Mouse (Mus musculus) liver, adult 2 months (tissue): ENCODE data around the gene Trio. TPM values are rescaled to one million over a fixed set of nuclear protein-coding genes. Genes with fewer than 3 reads are reported as not detected.

Experiments
- DNase-seq: peaks from one replicate; pipeline ENCODE4 v3.0.0-alpha.2; 2011; ENCODE audit warnings: low read depth, low spot score; ENCODE audit errors: extremely low read depth
- H3K27ac ChIP-seq: fragments of 200-500 bp; replicated peaks from 2 replicates; pipeline ENCODE4 v1.5.1; 2012; ENCODE audit warnings: low read depth, mild to moderate bottlenecking, control low read depth, inconsistent platforms, low read length; ENCODE audit not compliant: insufficient read depth
- H3K27me3 ChIP-seq: fragments of 200-500 bp; 2 replicates; pipeline ENCODE4 v1.6.1; 2012; ENCODE audit warnings: mild to moderate bottlenecking, moderate library complexity, low read length, inconsistent platforms; ENCODE audit not compliant: control insufficient read depth, insufficient read depth
- H3K36me3 ChIP-seq: fragments of 200-500 bp; 2 replicates; pipeline ENCODE4 v1.6.1; 2012; ENCODE audit warnings: low read length, inconsistent platforms; ENCODE audit not compliant: control insufficient read depth, insufficient read depth
- H3K4me1 ChIP-seq: fragments of 200-500 bp; 2 replicates; pipeline ENCODE4 v1.6.1; 2011; ENCODE audit warnings: low read length; ENCODE audit not compliant: control insufficient read depth, insufficient read depth
- H3K4me3 ChIP-seq: fragments of 200-500 bp; 2 replicates; pipeline ENCODE4 v1.5.1; 2011; ENCODE audit warnings: low read depth, mild to moderate bottlenecking, control low read depth, low read length, moderate library complexity; ENCODE audit not compliant: insufficient read depth
- H3K79me2 ChIP-seq: fragments of 200-500 bp; 2 replicates; pipeline ENCODE4 v1.6.1; 2012; ENCODE audit warnings: inconsistent platforms, mild to moderate bottlenecking, low read length, moderate library complexity; ENCODE audit not compliant: control insufficient read depth, insufficient read depth
- H3K9ac ChIP-seq: fragments of 200-500 bp; 2 replicates; pipeline ENCODE4 v1.6.1; 2012; ENCODE audit warnings: low read depth, mild to moderate bottlenecking, control low read depth, inconsistent platforms, low read length
- CTCF ChIP-seq: fragments of 200-500 bp; IDR thresholded peaks from 2 replicates; pipeline ENCODE4 v1.5.1; 2011; ENCODE audit warnings: low read depth, low read length, control low read depth
- POLR2A ChIP-seq: fragments of 200-500 bp; IDR thresholded peaks from 2 replicates; pipeline ENCODE4 v1.6.1; 2011; ENCODE audit warnings: low read length, control low read depth; ENCODE audit not compliant: insufficient read depth; ENCODE audit errors: extremely low read depth
- WGBS: fragments of 180-500 bp; shearing (Covaris S2); methylation state at CpG from one replicate; pipeline ENCODE4 v1.1.7; 2018; 5-methylcytosine and 5-hydroxymethylcytosine counted together
- polyA plus RNA-seq: library from polyadenylated mRNA; depleted of rRNA; stranded (reverse); fragments of >200 nt; gene quantifications from 2 replicates; pipeline ENCODE4 v1.2.3, GENCODE M21; 2012
- total RNA-seq: library from RNA; depleted of rRNA; stranded (reverse); fragments of >200 nt; gene quantifications from 2 replicates; pipeline ENCODE4 v1.2.3, GENCODE M21; 2014

Gene Trio
- total and polyA plus RNA-seq, 2 experiments, result 10.6 to 17.9 TPM

- H3K4me3 ChIP-seq, result no peak overlapping the region
- 98% methylated on average over 3 of the region's 3 CpGs for WGBS
- DNase-seq, result no peak
- H3K4me1 ChIP-seq, result peaks cover 2% of the 10 kb centered on the region; the same call in 1 of the 2 replicates
- H3K27me3 ChIP-seq, result no peaks in the 10 kb centered on the region
- no peaks in the 10 kb centered on the region for H3K79me2 ChIP-seq
- H3K36me3 ChIP-seq, result no peaks in the 10 kb centered on the region
- no peak for TF ChIP-seq POLR2A
- TF ChIP-seq CTCF, result no peak
- no peak overlapping the region for H3K9ac ChIP-seq
- no peak overlapping the region for H3K27ac ChIP-seq
Observed at GRCm38 (mm10) chr15:28062016-28062415, 36.4 kb upstream of the Trio start.

GRCm38 (mm10) chr15:28060977-28061376 lies 35.3 kb upstream of the Trio start:
- H3K4me3 ChIP-seq, result no peak overlapping the region
- WGBS, result 92% methylated on average over 5 of the region's 5 CpGs
- H3K9ac ChIP-seq, result no peak overlapping the region
- no peaks in the 10 kb centered on the region for H3K36me3 ChIP-seq
- H3K79me2 ChIP-seq, result no peaks in the 10 kb centered on the region
- no peaks in the 10 kb centered on the region for H3K27me3 ChIP-seq
- TF ChIP-seq POLR2A, result no peak
- TF ChIP-seq CTCF, result no peak
- H3K27ac ChIP-seq, result no peak overlapping the region
- DNase-seq, result no peak
- peaks cover 3% of the 10 kb centered on the region; the same call in 1 of the 2 replicates for H3K4me1 ChIP-seq

GRCm38 (mm10) chr15:28060423-28060822 lies 34.8 kb upstream of the Trio start:
- Histone ChIP-seq H3K9ac (no peak overlapping the region), H3K27me3 (no peaks in the 10 kb centered on the region), H3K36me3 (no peaks in the 10 kb centered on the region), H3K27ac (no peak overlapping the region), H3K4me1 (peaks cover 3% of the 10 kb centered on the region; the same call in 1 of the 2 replicates), H3K79me2 (no peaks in the 10 kb centered on the region), H3K4me3 (no peak overlapping the region)
- TF ChIP-seq POLR2A, result no peak
- TF ChIP-seq CTCF, result no peak
- no peak for DNase-seq
- WGBS, result 82% methylated on average over 6 of the region's 6 CpGs

- 19% methylated on average over 5 of the region's 5 CpGs for WGBS
- H3K27ac ChIP-seq, result no peak overlapping the region
- H3K4me3 ChIP-seq, result no peak overlapping the region
- H3K4me1 ChIP-seq, result peaks cover 3% of the 10 kb centered on the region; the same call in 1 of the 2 replicates
- H3K79me2 ChIP-seq, result no peaks in the 10 kb centered on the region
- no peaks in the 10 kb centered on the region for H3K27me3 ChIP-seq
- no peak overlapping the region for H3K9ac ChIP-seq
- no peaks in the 10 kb centered on the region for H3K36me3 ChIP-seq
- no peak for TF ChIP-seq CTCF
- no peak for TF ChIP-seq POLR2A
- peak; percentile 92 for DNase-seq
Observed at GRCm38 (mm10) chr15:28057545-28057944, 31.9 kb upstream of the Trio start.

GRCm38 (mm10) chr15:28054731-28055130 lies 29.1 kb upstream of the Trio start:
- Histone ChIP-seq H3K4me1 (peaks cover 3% of the 10 kb centered on the region; the same call in 1 of the 2 replicates), H3K79me2 (no peaks in the 10 kb centered on the region), H3K36me3 (no peaks in the 10 kb centered on the region), H3K4me3 (no peak overlapping the region), H3K9ac (no peak overlapping the region), H3K27me3 (no peaks in the 10 kb centered on the region), H3K27ac (no peak overlapping the region)
- 84% methylated on average over 1 of the region's 1 CpGs for WGBS
- no peak for DNase-seq
- no peak for TF ChIP-seq POLR2A

- TF ChIP-seq CTCF (no peak), POLR2A (no peak)
- WGBS, result 15% methylated on average over 1 of the region's 1 CpGs
Observed at GRCm38 (mm10) chr15:28054111-28054510, 28.5 kb upstream of the Trio start.

More at GRCm38 (mm10) chr15:28054111-28054510, 28.5 kb upstream of the Trio start:
- Histone ChIP-seq H3K79me2 (no peaks in the 10 kb centered on the region), H3K4me3 (no peak overlapping the region), H3K27me3 (no peaks in the 10 kb centered on the region), H3K27ac (no peak overlapping the region), H3K4me1 (peaks cover 3% of the 10 kb centered on the region; the same call in 1 of the 2 replicates), H3K36me3 (no peaks in the 10 kb centered on the region), H3K9ac (no peak overlapping the region)
- no peak for DNase-seq
